Mouse (Mus musculus) midbrain, embryonic 11.5 days (tissue): ENCODE data around the gene Gm17542. TPM values are rescaled to one million over a fixed set of nuclear protein-coding genes. Genes with fewer than 3 reads are reported as not detected.

Experiments
- polyA plus RNA-seq: library from polyadenylated mRNA; unstranded; fragments of >200 nt; fragmentation: Nextera tagmentation; extraction: Ambion mirVana; gene quantifications from 2 replicates; pipeline ENCODE4 v1.2.1, GENCODE M21; 2014

Gm17542 gene
- polyA plus RNA-seq, 1 experiment from 2014 or later, result not detected

Other genes starting within 250 kb of the Gm17542 start
- gene Ccdc138, start 220.3 kb downstream of the Gm17542 start, polyA plus RNA-seq, result 13.1 TPM in 2 replicates
- gene Edar, start 42.6 kb downstream of the Gm17542 start, polyA plus RNA-seq, result 0.18 and 0.59 TPM in 2 replicates
- gene Sh3rf3, start 95.1 kb upstream of the Gm17542 start, polyA plus RNA-seq, result 0.46 and 0.51 TPM in 2 replicates